Mouse (Mus musculus) mouse trophoblast stem cell (cell line): ENCODE measurements around the gene Cutc.

Source experiments
- in situ Hi-C, 2 experiments: fragments of 300-500 bp; cut with MseI, MboI; formaldehyde crosslinking; loops; 2 replicates in 1 of 2; 3 replicates in 1 of 2; pipeline ENCODE4 v1.15.1; 2025

The Cutc gene

GRCm38 (mm10) chr19:43795511-43795910 is 42.7 kb downstream of the Cutc start:
- in situ Hi-C loops = no loop called here

DNA sequence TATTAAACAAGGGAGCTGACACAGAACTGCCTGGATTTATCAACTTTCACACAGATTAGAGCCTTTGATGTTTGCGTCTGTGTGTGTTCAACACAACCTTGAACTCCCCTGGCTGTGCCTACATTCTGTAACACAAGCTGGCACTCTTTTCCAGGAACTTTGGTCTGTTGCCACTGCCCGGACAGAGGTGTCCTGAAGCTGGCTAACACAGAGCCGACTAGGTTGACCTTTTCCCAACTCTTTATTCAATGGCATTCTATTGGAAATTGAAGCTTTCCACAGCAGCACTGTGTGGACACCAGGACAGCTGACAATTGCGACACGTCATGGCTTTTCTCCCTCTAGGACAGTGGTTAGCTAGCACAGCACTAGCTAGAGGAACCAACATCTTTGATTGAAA is 44.4 kb downstream of the Cutc start:
- in situ Hi-C loops = no loop called here

DNA sequence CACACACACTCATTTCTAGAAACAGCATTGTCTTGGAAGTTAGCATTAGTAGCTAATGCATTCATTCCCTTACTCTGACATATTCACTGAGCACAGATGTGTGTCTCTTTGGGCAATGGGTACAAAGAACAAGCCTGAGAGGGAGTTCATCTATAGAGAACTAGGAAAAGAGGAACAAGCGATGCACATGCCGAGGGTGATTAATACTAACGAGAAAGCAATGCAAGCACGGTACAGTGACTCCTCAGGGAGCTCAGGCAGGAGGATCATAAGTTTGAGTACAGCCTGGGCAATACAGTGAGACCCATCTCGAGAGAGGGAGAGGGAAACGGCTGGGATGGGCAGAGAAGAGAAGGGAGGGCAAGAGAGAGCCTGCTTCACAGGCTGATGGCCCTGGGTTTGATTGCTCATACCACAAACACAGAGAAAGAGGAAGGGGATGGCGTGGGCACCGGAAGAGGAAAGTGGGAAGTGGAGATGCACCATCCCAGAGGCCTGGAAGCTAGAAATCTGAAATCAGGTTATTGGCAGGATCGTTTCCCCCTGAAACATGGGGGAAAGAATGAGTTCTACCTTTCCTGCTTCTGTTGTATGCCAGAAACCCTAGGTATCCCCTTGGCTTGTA is 48.7 kb downstream of the Cutc start:
- in situ Hi-C loops = no loop called here

GRCm38 (mm10) chr19:43803866-43804265 is 51.1 kb downstream of the Cutc start:
- in situ Hi-C loops = no loop called here

DNA sequence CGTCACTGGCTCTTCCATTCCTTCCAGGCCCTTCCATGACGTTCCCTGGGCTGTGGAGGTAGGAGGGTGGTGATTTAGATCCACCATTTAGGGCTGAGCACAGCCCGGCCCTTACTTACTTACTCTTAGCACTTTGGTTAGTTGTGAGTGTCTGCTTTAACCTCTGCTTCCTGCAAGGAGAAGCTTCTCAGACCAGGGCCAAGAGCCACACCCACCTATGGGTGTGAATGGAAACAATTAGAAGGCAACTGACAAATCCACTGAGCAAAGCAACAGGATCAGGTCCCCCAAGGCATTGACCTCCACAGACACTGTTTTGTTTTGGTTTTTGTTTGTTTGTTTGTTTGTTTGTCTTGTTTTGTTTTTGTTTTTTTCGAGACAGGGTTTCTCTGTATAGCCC is 56.5 kb downstream of the Cutc start:
- in situ Hi-C loops = no loop called here

DNA sequence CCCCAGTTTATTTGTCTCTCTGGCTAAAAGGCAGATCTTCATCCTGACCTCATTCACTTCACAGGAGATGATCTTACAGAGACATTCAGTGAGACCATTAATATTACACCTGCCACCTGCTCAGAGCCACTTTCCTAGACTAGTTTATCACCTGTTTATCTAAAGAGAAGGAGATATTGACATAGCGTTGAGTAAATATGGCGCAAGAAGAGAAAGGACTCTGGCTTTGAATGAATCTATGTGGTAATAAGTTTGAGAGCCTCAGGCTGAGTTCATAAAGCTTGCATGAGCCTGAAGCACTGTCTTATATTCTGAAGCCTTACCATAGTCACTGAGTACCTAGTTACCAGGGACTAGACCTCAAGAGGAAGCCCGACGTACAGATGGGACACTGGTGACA is 58.6 kb downstream of the Cutc start:
- in situ Hi-C loops = no loop called here

DNA sequence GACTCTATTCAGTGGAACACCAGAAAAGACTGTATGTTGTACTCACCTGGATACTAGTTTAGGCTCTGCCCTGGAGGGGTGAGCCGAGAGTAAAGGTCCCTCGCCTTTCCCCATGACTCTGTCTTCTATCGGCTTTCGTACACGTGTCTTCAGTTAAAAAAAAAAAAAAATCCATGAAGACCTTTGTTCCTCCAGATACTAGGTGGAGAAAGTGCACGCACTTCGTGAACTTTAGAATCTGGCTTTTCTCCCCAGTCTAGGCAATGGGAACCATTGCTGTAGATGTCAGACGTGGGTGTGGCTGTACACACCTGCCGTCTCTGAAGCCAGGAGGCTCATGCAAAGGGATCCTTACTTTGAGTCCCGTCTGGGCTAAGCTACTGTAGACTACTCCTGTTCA is 60.5 kb downstream of the Cutc start:
- in situ Hi-C loops = no loop called here

DNA sequence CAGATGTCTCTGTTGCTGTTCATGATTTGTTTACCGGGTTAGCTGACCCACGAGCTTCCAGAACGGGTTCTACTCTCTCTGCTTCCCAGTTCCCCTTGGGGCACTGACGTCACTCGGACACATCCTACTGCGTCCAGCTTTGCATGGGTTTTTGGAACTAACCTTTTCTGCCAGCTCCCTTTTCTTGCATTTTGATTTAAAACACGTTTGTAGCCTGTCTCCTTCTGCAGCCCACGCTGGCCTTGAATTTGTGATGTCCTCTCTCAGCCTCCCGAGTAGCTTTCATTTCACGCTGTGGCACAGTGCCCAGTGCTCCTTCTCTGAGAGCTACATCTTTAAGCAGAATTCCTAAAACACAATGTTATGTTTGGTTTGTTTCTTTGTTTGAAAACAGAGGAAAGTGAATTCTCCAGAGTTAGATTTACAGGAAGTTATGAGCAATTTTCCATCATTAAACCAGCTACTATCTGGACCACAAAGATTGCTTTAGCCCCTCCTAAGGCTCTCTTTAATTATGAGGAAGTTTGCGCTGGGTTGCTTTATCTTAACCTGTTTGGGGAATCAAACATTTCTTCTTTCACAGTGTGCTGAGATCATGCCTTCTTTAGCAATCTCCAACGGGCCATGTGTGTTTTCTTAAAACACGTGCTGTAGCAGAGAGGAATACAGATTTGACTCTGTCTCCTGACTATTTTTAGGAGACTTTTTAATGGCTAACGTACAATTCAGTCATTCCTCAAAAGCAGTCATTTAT is 63.0 kb downstream of the Cutc start:
- in situ Hi-C loops = no loop called here
